Mouse (Mus musculus) mouse embryonic stem cell (cell line): Measurements from ENCODE around the gene Cd79a.

Experiments used
- in situ Hi-C, 2 experiments: fragments of 300-500 bp; cut with MboI; formaldehyde crosslinking; loops; 1 replicate in 1 of 2; 3 replicates in 1 of 2; pipeline ENCODE4 v1.14.3; 2019 to 2020; ENCODE audit warnings: low sequenced_read_pairs in 2 of 2, low pct_unique_long_range_greater_than_20kb in 1 of 2, mixed read lengths in 1 of 2; ENCODE audit not compliant: unreplicated experiment in 1 of 2

The Cd79a gene

DNA sequence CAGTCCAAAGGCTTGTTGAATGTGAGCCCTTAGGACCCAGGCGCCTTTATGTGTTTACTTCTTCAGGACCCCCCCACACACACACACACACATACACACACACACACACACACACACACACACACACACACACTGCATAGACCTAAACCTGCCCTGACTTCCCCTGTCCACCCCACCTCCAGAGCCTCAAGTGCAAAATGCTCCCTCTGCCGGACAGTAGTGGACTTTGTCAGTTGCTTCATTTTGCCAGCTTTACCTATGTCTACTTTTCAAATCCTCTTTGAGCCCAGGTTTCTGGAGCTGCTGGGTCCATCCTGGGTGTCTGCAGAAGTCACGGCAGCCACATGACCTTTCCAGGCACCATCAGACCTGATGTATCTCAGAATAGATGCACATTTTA, 7.8 kb downstream of the Cd79a start:
- in situ Hi-C loops: no loop called here

DNA sequence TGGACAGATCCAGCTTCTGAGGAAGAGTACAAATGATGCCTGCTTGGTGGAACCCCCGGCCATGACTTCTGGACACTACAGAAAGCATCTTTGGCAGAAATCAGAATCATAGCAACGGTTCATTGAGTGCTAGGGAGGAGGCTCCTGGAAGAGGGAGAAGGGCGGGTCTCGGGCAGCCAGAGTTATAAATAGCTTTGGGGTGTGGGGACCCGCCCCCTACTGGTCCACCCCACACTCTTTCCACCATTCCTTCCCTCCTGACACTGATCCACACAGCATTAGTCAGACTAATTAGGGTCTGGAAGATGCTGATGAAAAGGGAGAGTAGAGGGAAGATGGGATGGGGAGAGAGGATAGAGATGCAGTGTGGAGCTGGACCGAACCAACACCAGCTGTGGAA, 9.4 kb downstream of the Cd79a start:
- in situ Hi-C loops: no loop called here

GRCm38 (mm10) chr7:24907211-24907748, 10.1 kb downstream of the Cd79a start:
- in situ Hi-C loops: no loop called here

DNA sequence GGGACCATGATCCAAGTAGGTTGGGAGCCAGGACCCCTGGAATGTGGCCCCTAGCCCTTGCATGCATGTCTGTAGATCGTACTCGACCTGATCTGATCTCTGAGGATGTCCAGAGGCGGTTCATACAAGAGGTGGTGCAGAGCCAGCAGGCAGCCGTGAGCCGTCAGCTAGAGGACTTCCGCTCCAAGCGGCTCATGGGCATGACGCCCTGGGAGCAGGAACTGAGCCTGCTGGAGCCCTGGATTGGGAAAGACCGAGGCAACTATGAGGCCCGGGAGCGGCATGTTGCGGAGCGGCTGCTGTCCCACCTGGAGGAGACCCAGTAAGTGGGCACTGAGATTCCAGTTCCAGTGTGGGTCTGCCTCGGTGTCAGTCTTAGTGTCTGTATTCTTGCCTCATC, 15.3 kb downstream of the Cd79a start:
- in situ Hi-C loops: no loop called here

DNA sequence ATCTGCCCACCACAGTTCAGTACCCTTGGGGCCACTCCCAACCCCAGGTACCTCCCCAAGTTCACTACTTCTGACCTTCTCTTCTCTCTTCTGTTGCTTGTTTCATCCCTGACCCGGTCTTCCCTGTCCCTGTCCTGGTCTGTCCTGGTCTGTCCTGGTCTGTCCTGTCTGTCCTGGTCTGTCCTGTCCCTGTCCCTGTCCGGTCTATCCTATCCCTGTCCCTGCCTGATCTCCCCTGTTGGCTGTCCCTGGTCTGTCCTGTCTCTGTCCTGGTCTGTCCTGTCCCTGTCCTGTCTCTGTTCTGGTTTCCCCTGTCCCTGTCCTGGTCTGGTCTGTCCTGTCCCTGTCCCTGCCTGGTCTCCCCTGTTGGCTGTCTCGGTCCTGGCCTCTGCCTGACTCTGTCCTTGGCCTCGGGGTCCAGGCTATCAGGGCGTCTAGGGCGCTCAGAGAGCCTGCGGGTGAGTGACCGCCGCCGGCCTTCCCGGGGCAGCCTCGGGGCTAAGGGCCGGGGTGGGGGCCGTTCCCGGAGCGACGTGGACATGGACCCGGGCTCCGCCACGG, 21.7 kb downstream of the Cd79a start:
- in situ Hi-C loops: no loop called here

- in situ Hi-C loops: no loop called here
Observed at GRCm38 (mm10) chr7:24919728-24920127, 22.5 kb downstream of the Cd79a start.

GRCm38 (mm10) chr7:24930475-24930874, 33.3 kb downstream of the Cd79a start:
- in situ Hi-C loops: no loop called here

DNA sequence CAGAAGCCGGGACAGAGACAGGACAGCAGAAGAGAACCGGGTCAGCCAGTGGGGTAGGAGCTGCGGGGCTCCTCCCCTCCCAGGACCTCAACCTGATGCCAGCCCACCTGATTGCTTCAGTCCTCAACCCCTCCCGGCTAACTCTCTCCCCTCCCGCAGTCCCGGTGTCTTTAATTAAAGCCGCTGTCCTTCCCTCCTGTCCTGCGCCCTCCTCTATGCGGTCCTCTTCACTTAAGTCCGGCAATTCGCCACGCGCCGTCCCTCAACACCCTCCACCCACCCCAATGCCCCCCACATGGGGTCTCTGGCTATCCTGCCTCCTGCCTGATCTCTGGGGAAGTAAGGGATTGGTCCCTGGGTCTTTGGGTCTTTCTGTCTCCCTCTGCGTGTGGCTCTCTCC, 34.5 kb downstream of the Cd79a start:
- in situ Hi-C loops: no loop called here

- in situ Hi-C loops: no loop called here
Observed at GRCm38 (mm10) chr7:24943641-24944040, 46.5 kb downstream of the Cd79a start.

DNA sequence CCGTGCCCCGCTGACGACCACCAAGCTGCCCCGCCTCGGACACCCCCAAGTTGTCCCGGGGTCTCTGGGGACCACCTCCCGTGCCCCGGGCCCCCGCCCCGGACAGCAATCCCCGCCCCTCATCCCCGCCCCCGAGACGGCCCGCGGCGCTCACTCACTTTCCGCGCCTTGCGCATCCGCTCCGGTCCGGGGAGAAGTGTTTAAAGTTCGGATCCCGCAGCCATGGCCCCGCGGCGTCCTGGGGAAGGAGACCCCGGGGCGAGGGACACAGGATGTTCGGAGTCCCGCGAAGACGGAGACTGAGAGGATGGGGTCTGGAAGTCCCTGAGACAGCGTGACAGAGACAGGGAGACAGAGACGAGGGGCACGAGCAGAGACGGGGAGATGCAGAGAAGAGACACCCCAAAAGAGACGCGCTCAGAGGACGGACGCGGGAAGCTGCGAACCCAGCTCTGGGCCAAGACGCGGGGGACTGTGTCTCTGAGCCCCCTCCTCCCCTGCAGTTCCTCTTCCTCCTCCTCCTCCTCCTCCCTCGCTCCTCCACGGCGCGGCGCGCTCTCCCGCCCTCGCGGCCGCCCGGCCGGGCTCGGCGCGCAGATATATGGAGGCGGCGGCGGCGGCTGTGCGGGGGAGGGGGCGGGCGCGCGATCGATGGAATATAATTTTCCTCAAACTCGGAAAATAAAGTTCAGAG, 47.2 kb downstream of the Cd79a start, which contains the start of gene Gm4881:
Gene Gm4881, minus strand, starts transcription at position 238 of the 694 bp plus-strand sequence.
- in situ Hi-C loops: no loop called here

DNA sequence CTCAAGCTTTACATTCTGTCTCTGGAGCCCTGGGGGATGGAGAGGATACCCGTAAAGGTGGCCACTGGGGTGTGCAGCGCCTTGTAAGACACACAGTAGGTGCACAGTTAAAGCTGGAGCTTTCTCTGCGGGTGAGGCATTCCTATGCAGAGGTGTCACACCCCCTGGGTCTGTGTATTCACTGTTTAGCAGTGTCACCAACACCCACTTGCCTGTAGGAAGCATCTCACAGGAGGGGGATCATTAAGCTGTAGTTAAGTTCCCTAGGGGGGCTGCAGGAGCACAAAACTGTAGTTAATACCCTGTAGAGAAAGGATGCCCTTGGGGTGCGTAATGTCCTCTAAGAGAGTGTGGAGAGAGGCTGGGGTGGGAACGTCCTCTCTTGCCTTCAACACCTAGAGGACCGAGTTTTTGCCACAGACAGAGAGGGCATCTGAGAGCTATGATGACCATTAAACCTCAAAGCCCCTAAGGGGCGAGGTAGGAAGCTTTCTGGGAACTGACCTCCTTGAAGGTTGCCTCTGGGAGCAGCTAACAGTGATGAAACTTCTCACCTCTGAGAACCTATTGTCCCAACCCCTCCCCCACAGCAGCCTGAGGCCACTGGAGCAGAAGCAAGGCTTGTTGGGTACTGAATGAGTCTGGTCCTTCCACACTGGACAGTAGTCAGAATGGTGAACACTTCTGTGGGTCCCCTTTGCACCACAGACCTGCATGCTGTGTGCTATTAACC, 50.3 kb downstream of the Cd79a start:
- in situ Hi-C loops: no loop called here

GRCm38 (mm10) chr7:24948774-24949173, 51.6 kb downstream of the Cd79a start:
- in situ Hi-C loops: no loop called here

DNA sequence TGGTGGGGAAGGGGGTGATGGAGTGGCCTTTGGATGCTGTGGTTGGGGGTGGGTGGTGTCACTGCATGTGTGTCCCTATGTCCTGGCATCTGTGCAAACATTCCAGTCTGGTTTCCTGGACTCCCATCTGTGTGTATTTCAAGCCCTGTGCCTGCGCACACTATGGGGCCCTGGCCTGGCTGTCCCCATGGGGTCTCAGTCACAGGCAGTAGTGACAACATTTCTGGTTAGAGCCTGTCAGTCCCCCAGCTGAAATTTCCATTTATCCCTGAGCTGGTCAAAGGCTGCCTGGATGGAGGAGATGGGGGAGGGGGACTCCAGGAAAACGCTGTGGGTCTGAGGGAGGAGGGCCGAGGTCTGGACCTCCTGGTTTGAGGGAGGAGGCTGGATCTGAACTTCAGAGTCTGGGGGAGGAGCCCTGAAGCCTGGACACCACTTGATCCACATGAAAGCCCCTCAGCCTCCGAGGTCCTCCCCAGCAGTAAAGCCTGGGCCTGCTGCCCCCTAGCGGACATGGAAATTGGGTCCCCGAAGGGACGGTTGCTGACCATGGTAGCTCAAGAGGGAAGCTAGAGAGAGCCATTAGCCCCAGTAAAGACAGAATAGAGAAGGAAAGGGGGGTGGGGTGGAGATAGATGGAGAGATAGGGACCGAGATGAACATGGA, 52.9 kb downstream of the Cd79a start:
- in situ Hi-C loops: loop anchor here in 1 of 2 experiments (10.0 kb wide), 1 partner anchor 105 kb away; no protein-coding TSS in a partner anchor
